Mouse (Mus musculus): Measurements from ENCODE around the gene Calr4.

Gene Calr4

GRCm38 (mm10) chr4:109234185-109234584, at the start of gene Calr4:
Gene Calr4 (plus strand): TSS chr4:109234485.
- no peak for DNase-seq

- DNase-seq = no peak
Observed at GRCm38 (mm10) chr4:109185616-109186405, 48.5 kb upstream of the Calr4 start.

DNA sequence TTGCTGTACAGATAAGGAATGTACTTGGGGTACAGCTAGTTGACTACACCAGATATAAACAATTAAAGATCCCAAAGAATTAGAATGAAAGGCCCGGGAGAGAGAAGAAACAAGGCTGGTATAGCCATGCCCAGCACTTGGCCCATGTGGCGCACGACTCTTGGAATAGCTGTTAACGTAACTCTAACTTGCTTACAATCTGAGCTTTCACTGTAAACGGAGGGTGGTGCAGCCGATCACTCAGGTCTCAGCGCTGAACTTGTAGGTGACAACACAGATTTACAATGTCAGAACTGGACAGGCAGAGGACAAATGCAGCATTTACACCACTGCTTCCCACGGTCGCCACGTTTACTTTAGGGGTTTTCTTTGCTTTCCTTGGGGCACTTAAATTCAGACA, 42.7 kb upstream of the Calr4 start:
- DNase-seq = no peak

GRCm38 (mm10) chr4:109193886-109194285, 40.4 kb upstream of the Calr4 start:
- DNase-seq = no peak

GRCm38 (mm10) chr4:109195900-109196629, 38.2 kb upstream of the Calr4 start:
- DNase-seq = no peak

DNA sequence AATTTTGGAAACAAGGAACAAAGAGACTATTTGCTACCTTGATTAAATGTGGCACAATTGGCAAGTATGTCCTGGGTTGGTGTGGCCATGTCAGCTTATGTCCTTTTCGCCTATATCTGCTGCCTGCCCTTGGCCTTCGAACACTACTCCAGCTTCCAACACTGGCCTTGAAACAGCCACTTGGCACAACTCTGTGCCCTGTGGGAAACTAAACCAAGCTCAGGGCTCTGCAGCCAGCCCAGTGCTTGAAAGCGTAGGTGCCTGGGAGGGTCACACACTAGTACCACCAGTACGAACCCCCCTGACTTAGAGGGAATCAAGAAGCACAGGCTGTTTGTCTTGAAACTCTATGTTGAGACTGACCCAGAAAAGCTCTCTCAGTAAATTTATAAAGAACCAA, 35.2 kb upstream of the Calr4 start:
- no peak for DNase-seq

- peak; percentile 100 for DNase-seq
Observed at GRCm38 (mm10) chr4:109201582-109202424, 32.5 kb upstream of the Calr4 start, which contains the start of gene Osbpl9. Gene Osbpl9 (minus strand): TSS chr4:109202272.

GRCm38 (mm10) chr4:109203931-109204330, 30.4 kb upstream of the Calr4 start:
- no peak for DNase-seq

- DNase-seq = peak in 1 of 2 experiments; percentile 18
Observed at GRCm38 (mm10) chr4:109204416-109204815, 29.9 kb upstream of the Calr4 start.

- no peak for DNase-seq
Observed at GRCm38 (mm10) chr4:109207524-109207923, 26.8 kb upstream of the Calr4 start.

GRCm38 (mm10) chr4:109210253-109210652, 24.0 kb upstream of the Calr4 start:
- no peak for DNase-seq

DNA sequence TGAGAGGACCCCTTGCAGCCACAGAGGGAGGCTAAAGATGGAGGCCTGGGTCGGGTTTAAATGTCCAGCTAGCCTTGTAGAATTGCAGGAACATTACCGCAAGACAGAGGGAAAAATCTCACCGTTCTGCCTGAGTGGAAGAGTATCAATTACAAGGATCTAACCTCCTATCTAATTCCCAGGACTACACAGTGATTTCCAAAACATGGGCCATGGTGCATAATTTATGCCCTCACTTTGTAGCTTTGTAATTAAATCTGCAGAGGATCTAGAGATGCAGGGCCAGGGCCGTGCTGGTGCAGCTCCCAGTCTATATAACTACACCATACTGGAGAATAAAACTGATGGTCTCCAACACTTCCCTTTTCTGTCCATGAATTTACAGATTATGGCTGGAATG, 23.4 kb upstream of the Calr4 start:
- no peak for DNase-seq

DNA sequence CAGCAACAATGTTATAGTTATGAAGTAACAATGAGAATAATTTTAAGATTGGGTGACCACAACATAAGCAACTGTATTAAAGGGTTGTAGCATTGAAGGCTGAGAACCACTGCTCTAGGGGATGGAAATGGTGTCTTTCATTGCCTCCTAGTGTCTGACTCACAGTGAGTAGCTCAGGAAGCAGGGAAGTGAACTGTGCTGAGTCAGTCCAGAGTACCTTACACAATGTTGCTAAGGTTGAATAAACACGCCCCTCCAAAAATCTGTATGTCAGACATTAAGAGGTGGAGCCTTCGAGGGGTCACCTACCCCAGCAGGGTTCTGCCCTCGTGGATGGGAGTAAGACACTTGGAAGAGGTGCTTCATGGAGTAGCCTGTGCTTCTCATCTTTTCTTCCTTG, 20.3 kb upstream of the Calr4 start:
- DNase-seq = no peak

DNA sequence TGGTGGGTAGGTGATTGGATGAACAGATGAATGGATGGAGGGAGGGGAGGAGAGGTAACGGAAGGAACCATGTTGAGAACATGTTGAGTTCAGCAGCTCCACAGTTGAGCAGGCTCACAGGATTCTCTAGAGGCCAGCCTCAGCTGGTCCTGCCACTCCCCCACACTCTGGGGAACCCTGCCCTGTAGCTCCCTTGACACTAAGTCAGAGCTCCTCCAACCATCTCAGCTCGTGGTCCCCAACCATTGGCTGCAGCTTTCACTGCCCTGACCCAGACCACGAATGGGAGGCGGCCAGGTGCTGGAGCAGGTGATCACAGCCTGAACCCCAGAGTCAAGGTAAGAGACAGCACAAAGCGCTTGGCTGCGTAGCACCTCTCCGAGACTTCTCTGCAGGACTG, 16.3 kb upstream of the Calr4 start:
- DNase-seq = peak in 1 of 2 experiments; percentile 17

DNA sequence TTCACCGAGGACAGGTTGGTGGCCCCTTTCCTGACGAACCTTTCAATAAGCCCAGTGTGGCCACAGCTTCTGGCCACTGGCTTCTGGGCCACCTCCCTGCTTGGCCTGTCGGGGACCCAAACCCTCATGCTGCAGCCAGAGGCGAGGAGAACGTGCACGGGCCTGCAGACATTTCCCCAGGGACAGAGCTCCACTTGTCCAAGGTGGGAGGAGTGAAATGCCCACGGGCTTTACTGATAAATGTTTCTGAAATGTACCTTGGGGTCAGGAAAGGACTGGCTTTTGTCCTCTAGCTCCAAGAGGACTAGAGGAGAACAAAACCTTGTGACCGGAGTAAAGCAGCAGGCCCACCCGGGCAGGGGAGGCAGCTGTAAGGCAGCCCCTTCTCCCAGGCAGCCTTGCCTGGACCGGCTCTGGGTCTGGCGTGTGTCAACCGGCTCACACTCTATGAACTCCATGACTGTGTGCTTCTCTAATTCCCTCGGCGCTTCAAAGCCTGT, 13.8 kb upstream of the Calr4 start:
- no peak for DNase-seq

- no peak for DNase-seq
Observed at GRCm38 (mm10) chr4:109222001-109222400, 12.3 kb upstream of the Calr4 start.

GRCm38 (mm10) chr4:109224762-109225552, 9.3 kb upstream of the Calr4 start:
- DNase-seq = peak; percentile 16 to 28

DNA sequence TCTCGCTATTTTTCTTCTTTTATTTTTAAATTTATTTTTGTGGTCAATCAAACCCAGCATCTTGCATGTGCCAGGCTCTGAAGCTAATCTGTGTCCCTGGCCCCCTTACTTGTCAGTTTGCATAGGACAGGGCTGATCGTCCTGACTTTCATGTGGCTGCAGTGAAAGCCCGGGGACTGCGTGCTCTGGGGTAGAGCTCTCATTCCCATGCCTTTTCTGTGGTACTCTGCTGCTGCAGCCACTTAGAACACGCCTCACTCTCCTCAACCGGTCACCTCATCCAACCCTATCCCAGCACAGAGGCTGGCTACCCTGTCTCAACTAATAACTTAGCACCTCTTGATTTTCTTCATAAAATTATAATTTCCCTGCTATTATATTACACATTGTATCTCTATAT, 8.7 kb upstream of the Calr4 start:
- no peak for DNase-seq

GRCm38 (mm10) chr4:109226071-109226470, 8.2 kb upstream of the Calr4 start:
- DNase-seq = peak in 1 of 2 experiments; percentile 14

GRCm38 (mm10) chr4:109229766-109230279, 4.5 kb upstream of the Calr4 start:
- DNase-seq = peak in 1 of 2 experiments; percentile 41

DNA sequence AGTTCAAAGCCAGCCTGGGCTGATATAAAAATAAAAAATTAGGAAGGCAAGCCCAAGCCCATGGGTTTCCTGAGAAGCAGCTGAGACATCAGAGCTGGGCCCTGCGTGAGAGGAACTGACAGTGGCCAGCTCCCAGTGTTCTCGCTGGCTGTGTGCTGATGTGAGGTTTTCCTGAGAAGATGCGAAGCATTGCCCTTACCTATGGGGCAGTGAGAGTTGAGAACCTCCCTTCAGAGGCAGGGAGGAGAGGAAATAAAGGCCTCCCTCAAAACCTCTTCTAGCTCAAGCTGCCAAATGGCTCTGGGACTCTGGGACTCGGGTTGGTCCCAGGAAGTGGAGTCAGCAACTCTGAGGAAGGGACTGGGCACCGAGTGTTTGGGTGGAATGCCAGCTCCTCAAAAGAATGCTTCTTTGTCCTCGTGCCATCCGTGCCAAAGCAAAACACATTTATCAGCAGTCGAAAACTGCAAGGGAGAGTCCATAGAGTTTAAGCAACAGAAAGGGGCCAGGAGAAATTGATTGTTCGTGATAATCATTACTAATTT, 593 bp downstream of the Calr4 start:
- no peak for DNase-seq
